Mouse (Mus musculus): ENCODE results near the gene Iqsec2.

Iqsec2 gene

GRCm38 (mm10) chrX:152244492-152245189, 100.6 kb downstream of the Iqsec2 start:
- no peak for DNase-seq (ENCODE audit: low spot score)

GRCm38 (mm10) chrX:152271189-152271588, 127.1 kb downstream of the Iqsec2 start:
- no peak for DNase-seq (ENCODE audit: low spot score)
